Mouse (Mus musculus) stomach, postnatal 0 days (tissue): ENCODE measurements at regions not wholly inside any gene's neighbourhood (a gene's known extent, or its start where the extent isn't known, plus 50 kb on each side); places are given as distances from the start of the nearest gene placed in this dataset.

Experiments
- ATAC-seq: fragments of 200-750 bp; cut with Nextera tagmentation; 2 replicates; pipeline ENCODE4 v1.8.0; 2017; ENCODE audit not compliant: low FRiP score, low TSS enrichment
- DNase-seq: peaks from one replicate; pipeline ENCODE4 v3.0.0-alpha.2; 2016; ENCODE audit warnings: low spot score
- H3K27ac ChIP-seq: fragments of 300-500 bp; sonication (generic); replicated peaks from 2 replicates; pipeline ENCODE4 v1.5.1; 2014; ENCODE audit warnings: mild to moderate bottlenecking, control low read depth
- H3K27me3 ChIP-seq: fragments of 300-500 bp; sonication (generic); 2 replicates; pipeline ENCODE4 v1.6.1; 2014; ENCODE audit warnings: low read length; ENCODE audit not compliant: control insufficient read depth, insufficient read depth
- H3K36me3 ChIP-seq: fragments of 300-500 bp; sonication (generic); 2 replicates; pipeline ENCODE4 v1.6.1; 2014; ENCODE audit warnings: low read length, mixed read lengths; ENCODE audit not compliant: control insufficient read depth, insufficient read depth
- H3K4me1 ChIP-seq: fragments of 300-500 bp; sonication (generic); replicated peaks from 2 replicates; pipeline ENCODE4 v1.6.1; 2014; ENCODE audit warnings: antibody characterized with exemption; ENCODE audit not compliant: control insufficient read depth, insufficient read depth
- H3K4me2 ChIP-seq: fragments of 300-500 bp; sonication (generic); replicated peaks from 2 replicates; pipeline ENCODE4 v1.6.1; 2014; ENCODE audit warnings: low read depth, mild to moderate bottlenecking, control low read depth, moderate library complexity
- H3K4me3 ChIP-seq: fragments of 300-500 bp; sonication (generic); 2 replicates; pipeline ENCODE4 v1.5.1; 2014; ENCODE audit warnings: low read depth, low read length, control low read depth
- H3K9ac ChIP-seq: fragments of 300-500 bp; sonication (generic); 2 replicates; pipeline ENCODE4 v1.6.1; 2014; ENCODE audit warnings: mild to moderate bottlenecking, low read length, control low read depth, mixed read lengths
- H3K9me3 ChIP-seq: fragments of 300-500 bp; sonication (generic); 2 replicates; pipeline ENCODE4 v1.6.1; 2016; ENCODE audit warnings: low read length; ENCODE audit not compliant: control insufficient read depth
- CTCF ChIP-seq: IDR thresholded peaks from 2 replicates; pipeline ENCODE4 v1.5.1; 2016; ENCODE audit warnings: antibody characterized with exemption, low read depth, mild to moderate bottlenecking, moderate library complexity
- EP300 ChIP-seq: optimal IDR thresholded peaks from 2 replicates; pipeline ENCODE3; 2016; ENCODE audit warnings: antibody characterized with exemption
- WGBS: fragments of 180-500 bp; shearing (Covaris S2); extraction: QIAGEN DNeasy Blood & Tissue Kit; methylation state at CpG from one replicate; pipeline ENCODE4 v1.1.7; 2014; 5-methylcytosine and 5-hydroxymethylcytosine counted together

DNA sequence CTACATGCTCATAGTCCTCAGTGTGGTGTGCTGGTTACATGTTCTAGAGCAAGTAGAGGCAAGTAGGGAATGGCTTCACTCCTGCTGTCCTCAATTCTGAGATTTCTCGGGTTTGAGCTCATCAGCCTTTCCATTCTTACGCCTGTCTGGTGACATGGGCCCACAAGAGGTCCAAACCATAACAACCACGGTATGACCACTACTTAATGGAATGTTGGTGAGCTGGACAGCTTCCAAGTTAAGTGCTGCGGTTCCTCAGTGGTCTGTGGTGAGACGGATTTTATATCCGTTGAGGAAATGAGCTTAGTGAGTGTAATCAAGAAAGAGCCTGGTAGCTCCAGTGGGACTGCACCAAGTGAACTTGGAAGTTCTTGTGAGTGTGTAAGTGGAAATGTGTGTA is 381.6 kb downstream of the 1810013L24Rik start:
- Histone ChIP-seq H3K27me3 (no peaks in the 10 kb centered on the region), H3K9me3 (no peaks in the 10 kb centered on the region), H3K36me3 (no peaks in the 10 kb centered on the region), H3K4me2 (no peak overlapping the region), H3K4me1 (no peaks in the 10 kb centered on the region), H3K27ac (no peak overlapping the region), H3K9ac (no peak overlapping the region), H3K4me3 (no peak overlapping the region)
- TF ChIP-seq CTCF (no peak), EP300 (no peak)
- 41% methylated on average over 6 of the region's 6 CpGs for WGBS
- DNase-seq (no peak), ATAC-seq (no peak)

DNA sequence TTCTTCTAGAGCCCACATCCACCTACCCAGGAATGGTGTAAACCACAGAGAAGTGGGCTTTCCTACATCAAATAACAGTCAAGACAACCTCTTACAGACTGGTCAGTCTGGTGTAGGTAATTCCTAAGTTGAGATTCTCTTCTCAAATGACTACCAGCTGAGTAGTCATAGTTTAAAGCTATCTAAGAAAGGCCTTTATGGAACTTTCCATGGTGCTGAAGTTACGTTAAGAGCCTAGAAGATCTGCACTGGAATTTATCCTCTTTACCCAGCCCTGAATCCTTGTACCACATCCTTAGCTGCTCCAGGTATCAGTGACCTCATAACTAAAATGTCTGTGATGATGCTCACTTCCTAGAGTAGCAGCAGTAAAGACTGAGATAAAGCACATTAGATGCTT is 385.2 kb downstream of the 1810013L24Rik start:
- no peak for ATAC-seq
- no peaks in the 10 kb centered on the region for H3K27me3 ChIP-seq
- H3K4me2 ChIP-seq = no peak overlapping the region
- no peaks in the 10 kb centered on the region for H3K36me3 ChIP-seq
- H3K4me3 ChIP-seq = no peak overlapping the region
- 39% methylated on average over 1 of the region's 1 CpGs for WGBS
- H3K9me3 ChIP-seq = no peaks in the 10 kb centered on the region
- no peak for DNase-seq
- no peak overlapping the region for H3K27ac ChIP-seq
- H3K4me1 ChIP-seq = no peaks in the 10 kb centered on the region
- no peak overlapping the region for H3K9ac ChIP-seq
- no peak for TF ChIP-seq CTCF
- TF ChIP-seq EP300 = no peak

GRCm38 (mm10) chr16:9217361-9217760 is 387.5 kb downstream of the 1810013L24Rik start:
- Histone ChIP-seq H3K4me3 (no peak overlapping the region), H3K4me1 (no peaks in the 10 kb centered on the region), H3K36me3 (no peaks in the 10 kb centered on the region), H3K27ac (no peak overlapping the region), H3K4me2 (no peak overlapping the region), H3K9ac (no peak overlapping the region), H3K9me3 (no peaks in the 10 kb centered on the region), H3K27me3 (no peaks in the 10 kb centered on the region)
- 66% methylated on average over 7 of the region's 7 CpGs for WGBS
- ATAC-seq = no peak
- DNase-seq = no peak
- TF ChIP-seq CTCF = no peak
- TF ChIP-seq EP300 = no peak

GRCm38 (mm10) chr16:9230178-9230577 is 400.3 kb downstream of the 1810013L24Rik start:
- no peaks in the 10 kb centered on the region for H3K27me3 ChIP-seq
- no peak for ATAC-seq
- TF ChIP-seq CTCF (no peak), EP300 (no peak)
- H3K36me3 ChIP-seq = no peaks in the 10 kb centered on the region
- DNase-seq = no peak
- H3K9me3 ChIP-seq = no peaks in the 10 kb centered on the region
- H3K4me3 ChIP-seq = no peak overlapping the region
- H3K4me2 ChIP-seq = no peak overlapping the region
- H3K4me1 ChIP-seq = no peaks in the 10 kb centered on the region
- H3K27ac ChIP-seq = no peak overlapping the region
- H3K9ac ChIP-seq = no peak overlapping the region

DNA sequence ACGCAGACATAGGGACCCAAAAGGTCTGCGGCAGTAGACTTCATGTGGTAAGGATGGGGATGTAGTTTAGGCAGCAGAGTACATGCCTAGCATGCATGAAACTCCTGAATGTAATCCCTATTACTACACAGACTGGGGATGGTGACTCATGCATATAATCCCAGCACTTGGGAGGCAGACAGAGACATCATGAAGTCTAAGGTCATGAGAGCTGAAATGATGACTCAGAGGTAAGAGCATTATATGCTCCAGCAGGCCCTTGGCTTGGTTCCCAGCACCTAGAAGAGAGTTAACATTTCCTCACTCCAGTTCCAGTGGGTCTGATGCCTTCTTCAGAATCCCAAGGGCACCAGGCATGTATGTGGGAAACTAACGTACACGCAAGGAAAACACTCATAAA is 412.2 kb downstream of the 1810013L24Rik start:
- Histone ChIP-seq H3K36me3 (no peaks in the 10 kb centered on the region), H3K9ac (no peak overlapping the region), H3K27me3 (no peaks in the 10 kb centered on the region), H3K27ac (no peak overlapping the region), H3K9me3 (no peaks in the 10 kb centered on the region), H3K4me3 (no peak overlapping the region), H3K4me1 (no peaks in the 10 kb centered on the region), H3K4me2 (no peak overlapping the region)
- 88% methylated on average over 4 of the region's 4 CpGs for WGBS
- no peak for ATAC-seq
- no peak for DNase-seq
- no peak for TF ChIP-seq EP300
- TF ChIP-seq CTCF = no peak

- Histone ChIP-seq H3K9ac (no peak overlapping the region), H3K9me3 (no peaks in the 10 kb centered on the region), H3K27me3 (no peaks in the 10 kb centered on the region), H3K4me2 (no peak overlapping the region), H3K27ac (no peak overlapping the region), H3K4me3 (no peak overlapping the region), H3K36me3 (no peaks in the 10 kb centered on the region), H3K4me1 (no peaks in the 10 kb centered on the region)
- ATAC-seq (no peak), DNase-seq (no peak)
- 72% methylated on average over 3 of the region's 3 CpGs for WGBS
- no peak for TF ChIP-seq CTCF
- TF ChIP-seq EP300 = no peak
These were observed 417.3 kb downstream of the 1810013L24Rik start for GRCm38 (mm10) chr16:9247198-9247597.
